Mouse (Mus musculus) testis, postnatal 10 days (tissue): ENCODE data around the gene Osgep.
A peak's percentile ranks its signal among the peaks of the same experiment; 100 is the strongest.
"Not testable (repeated sequence)": the region's sequence is repeated elsewhere in the genome, so short reads cannot be mapped to it uniquely, and the experiment has no call there.

Experiments used
- DNase-seq: peaks from one replicate; pipeline ENCODE4 v3.0.0; 2021; ENCODE audit warnings: low spot score

Gene Osgep

DNA sequence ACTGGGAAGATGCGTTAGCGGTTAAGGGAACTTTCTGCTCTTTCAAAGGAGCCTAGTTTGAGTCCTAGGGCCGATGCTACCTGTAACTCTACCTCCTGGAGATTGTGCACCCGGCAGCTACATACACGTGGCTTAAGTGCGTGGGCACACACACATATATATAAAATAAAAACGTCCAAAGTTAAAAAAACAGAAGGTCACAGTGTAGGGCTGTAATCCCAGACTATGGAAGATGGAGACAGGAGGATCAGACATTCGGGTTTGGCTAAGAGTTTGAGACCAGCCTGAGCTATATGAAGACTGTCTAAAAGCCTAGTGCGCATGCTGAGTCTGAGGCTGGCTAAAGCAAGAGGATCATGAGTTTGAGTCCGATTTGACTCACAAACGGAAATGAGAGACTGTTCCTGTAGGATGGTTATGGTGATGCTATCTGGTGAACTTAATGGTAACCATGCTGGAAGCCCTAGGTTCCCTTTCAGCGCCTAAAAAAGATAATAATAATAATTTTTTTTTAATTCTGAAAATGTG is 6.9 kb upstream of the Osgep start:
- DNase-seq: no peak

DNA sequence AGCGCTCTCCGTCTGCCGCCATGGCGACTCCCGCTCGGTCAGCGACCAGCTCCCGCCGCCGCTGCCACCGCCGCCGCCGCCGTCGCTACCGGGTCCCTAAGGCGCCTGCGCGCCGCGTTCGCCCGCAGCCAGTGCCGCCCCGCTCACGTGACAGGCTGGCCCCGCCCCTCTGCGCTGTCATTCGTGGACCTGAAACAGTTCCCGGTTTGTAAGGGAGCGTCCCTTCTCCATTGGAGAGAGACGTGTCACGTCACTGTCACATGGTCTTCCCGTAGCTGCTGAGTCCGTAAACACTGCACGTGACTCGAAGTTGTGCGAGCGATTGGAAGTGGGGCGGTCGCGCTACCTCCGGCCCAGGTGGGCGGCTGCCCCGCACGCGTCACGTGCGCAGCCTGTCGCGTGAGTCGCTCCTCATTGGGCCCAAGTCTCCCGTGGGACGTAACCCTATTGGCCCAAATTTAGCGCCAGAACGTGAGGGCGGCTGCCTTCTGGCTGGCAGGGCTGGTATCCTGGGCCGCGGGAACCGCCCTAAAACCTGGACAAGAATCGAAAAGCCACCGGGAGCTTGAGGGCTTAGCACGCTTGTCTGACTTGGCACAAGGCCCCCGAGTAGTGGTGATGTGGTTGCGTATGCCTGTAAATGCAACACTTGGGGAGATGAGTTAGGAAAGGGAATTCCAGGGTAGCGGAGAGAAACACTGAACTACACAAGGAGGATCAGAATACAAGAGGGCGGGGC is 6.2 kb upstream of the Osgep start, which contains the start of the genes Pip4p1 and Pnp:
Gene Pip4p1 (minus strand): TSS at position 103 of the 739 bp plus-strand sequence.
Gene Pnp (plus strand): TSS at position 329 of the 739 bp plus-strand sequence.
- DNase-seq: peak; percentile 100

DNA sequence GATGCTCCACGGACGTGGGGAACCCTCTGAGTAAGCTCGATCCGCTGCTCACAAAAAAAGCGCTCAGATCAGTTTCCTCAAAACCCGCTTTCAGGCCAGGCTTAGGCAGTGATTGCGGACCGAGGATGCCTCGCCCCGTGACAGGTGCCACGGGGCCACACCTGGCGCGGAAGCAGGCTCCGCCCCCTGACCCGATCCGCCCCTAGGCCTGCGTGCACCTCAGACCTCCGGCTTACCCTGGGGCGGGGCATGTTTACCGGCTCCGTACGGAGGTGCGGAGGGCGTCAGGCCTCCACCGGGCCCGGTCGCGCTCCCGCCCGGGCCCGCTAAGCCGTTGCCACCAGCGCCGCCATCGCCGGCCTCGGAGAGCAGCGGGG is 5.7 kb upstream of the Osgep start:
- peak; percentile 81 for DNase-seq

DNA sequence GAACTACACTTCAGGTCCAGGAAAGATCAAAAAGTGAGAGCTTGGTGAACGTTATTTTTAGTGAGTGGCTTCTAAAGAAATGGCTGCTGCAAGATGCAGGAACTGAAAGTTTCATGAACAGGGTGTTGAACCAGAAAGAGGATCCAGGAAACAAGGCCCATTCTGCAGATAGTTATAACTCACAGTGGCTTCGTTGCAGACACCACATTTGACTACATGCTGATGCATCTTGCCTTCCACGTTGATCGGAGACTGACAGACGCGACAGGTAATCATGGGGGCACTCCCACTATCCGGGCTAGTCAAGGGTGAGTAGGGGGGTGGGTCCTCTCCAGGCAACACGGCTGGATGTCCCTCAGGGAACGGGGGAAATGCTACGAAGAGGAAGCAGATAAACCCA is 5.3 kb upstream of the Osgep start:
- DNase-seq: no peak

DNA sequence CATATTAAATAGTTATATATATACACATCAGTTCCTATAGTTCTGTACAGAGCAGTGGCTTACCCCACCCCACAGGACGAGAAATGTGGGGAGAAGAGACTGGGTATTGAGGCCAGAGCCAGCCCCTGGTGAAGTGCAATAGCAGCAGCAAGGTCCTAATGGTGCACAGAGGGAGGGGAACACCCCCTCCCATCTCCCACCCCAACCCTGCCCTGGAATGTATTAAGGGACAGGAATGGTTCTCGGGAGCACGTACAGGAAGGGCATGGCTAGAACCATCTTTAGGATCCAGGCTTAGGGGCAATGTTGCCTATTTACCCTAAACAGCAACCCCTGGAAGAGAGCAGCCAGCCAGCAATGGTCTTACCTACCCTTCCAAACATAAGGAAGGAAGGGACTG is 2.7 kb upstream of the Osgep start:
- DNase-seq: no peak

DNA sequence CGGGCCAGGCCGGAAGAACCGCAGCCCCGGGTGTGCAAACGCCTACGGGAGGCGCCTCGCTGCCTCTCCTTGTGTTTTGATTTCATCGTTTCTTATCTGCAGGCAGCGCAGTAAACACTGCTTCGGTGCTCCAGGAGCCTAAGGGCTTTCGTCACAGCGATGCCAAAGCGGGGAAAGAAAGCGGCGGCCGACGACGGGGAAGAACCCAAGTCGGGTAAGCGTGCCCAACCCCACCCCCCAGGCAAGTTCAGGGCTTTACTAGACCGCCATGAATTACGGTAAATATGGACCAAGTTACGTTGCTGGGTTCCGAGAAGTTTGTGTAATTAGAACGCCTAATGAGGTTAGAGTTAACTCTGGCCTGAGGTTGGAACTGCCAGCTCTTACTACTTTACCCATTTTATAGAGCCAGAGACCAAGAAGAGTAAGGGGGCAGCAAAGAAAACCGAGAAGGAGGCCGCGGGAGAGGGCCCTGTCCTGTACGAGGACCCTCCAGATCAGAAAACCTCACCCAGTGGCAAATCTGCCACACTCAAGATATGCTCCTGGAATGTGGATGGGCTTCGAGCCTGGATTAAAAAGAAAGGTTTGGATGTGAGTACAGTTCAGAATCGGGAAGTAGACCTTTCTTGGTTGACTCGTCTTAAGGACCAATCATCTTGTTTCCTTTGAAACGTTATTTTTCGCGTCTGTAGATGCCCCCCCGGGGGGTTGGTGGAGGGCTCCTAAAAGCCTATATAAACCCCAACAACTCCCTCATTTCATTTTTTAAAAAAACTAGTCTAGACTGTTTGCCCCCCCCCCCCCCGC is 623 bp upstream of the Osgep start:
- DNase-seq: no peak

DNA sequence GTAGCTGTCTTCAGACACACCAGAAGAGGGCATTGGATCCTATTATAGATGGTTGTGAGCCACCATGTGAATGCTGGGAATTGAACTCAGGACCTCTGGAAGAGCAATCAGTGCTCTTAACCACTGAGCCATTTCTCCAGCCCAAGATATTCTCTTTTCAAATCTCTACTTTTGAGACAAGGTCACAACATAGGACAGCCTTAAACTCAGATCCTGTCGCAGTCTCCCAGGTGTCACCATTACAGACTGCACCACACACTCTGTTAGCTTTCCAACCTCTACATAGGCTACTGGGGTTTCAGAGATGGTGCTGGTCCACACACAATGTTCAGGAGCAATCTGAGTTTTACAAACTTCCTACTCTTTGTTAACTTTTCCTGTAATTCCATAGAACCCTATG is 1.3 kb downstream of the Osgep start:
- DNase-seq: not testable (repeated sequence)

DNA sequence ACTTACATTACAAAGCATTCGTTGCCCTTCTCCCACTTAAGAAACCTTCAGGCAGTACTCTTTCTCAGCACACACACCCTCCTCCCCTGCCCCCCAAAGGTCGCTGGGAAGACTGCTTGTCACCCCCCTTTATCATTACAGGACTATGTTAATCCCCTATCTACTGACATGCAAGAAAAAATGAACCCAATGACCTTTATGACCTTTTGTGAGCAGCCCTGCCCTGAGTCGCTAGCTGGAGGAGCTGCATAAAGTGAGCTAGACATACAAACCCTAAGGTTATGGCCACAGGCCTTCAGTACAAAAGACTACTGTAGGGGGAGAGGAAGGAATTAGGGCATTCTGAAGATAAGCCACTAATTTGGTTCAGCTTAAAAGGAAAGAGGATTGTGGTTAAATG is 13.3 kb downstream of the Osgep start:
- DNase-seq: no peak

DNA sequence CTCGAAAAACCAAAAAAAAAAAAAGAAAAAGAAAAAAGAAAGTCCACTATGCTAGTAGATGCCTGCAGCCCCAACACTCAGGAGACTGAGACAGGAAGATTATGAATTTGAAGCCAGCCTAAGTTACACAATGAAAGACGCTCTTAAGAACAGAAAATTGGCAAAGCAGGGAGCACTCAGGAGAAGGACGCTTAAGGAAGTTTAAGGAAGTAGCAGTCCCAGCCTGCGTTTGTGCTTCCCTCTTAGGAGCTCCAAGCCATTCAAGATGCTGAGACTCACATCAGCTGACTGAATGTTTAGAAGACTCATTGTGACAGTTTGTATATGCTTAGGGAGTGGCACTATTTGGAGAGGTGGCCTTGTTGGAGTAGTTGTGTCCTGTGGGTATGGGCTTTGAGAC is 16.6 kb downstream of the Osgep start:
- DNase-seq: no peak

DNA sequence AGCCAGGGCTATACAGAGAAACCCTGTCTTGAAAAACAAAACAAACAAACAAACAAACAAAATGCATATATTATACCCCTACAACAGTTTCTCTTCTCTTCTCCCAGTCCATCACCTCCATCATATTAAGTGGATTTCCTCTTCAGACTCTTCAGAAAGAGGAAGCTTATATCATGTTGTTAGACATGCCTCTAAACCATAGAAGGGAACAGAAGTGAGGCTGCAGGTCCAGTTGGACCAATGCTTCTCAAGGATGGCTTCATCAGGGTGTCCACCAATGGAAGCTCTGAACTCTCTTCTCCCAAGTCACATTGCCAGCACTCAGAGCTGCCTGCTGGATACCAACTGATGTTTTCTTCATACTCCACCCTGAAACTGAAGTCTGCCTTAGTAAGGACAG is 19.4 kb downstream of the Osgep start:
- DNase-seq: not testable (repeated sequence)

DNA sequence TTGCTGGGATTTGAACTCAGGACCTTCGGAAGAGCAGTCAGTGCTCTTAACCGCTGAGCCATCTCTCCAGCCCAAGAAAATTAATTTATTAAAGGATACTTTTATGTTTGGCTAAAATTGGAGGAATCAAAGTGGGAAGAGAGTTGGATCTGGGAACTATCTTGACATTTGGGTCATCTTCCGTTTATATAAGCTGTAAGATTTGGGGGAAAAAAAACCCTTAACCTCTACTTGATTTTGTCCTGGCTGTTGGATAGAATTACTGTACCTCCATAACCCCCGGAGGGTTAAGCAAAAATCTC is 19.9 kb downstream of the Osgep start:
- no peak for DNase-seq

DNA sequence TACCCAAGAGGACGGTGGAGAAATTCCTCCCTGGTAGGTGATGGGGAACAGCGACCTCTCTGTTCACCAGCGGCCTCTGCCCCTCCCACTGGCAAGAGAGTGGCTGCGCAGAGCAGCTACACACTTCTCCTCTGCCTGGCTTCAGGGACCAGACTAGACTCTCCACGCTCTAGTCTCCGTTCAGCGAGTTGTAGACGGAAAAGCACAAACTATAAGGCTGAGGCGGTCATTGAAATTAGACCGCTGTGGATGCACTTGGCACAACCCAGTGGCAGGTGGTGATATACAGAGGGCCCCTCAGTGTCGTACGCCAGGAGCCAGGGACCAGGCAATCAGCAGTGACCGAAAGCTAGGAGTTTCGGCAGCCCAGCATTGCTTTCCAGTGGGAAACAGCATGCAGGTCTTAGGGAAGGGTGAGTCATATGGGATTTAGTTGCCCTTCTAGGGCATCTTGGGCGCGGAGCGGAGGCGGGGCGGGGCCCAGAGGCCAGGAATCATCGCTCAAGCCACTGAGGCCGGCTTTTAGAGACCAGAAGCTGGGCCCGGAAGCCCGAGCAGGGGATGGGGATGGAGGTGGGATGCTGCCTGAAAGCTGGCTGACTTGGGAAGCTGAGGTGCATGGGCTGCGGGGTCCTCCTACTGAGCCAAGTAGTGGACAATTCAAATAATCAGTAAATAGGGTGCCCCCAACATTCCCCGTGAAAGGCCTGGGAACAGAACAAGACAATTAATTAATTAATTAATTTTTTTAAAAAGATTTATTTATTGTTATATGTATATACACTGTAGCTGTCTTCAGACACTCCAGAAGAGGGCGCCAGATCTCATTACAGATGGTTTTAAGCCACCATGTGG is 20.5 kb downstream of the Osgep start:
- no peak for DNase-seq

DNA sequence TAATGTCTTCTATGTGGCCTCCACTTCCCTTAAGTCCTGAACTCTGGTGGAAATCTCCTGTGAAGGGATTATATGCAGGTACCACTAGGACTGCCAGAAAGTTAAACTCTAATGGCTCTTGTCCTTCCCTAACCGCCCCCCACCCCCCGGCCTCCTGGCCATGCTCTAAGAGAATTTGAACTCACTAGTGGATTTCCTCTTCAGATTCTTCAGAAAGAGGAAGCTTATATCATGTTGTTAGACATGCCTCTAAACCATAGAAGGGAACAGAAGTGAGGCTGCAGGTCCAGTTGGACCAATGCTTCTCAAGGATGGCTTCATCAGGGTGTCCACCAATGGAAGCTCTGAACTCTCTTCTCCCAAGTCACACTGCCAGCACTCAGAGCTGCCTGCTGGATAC is 26.7 kb downstream of the Osgep start:
- DNase-seq: not testable (repeated sequence)

DNA sequence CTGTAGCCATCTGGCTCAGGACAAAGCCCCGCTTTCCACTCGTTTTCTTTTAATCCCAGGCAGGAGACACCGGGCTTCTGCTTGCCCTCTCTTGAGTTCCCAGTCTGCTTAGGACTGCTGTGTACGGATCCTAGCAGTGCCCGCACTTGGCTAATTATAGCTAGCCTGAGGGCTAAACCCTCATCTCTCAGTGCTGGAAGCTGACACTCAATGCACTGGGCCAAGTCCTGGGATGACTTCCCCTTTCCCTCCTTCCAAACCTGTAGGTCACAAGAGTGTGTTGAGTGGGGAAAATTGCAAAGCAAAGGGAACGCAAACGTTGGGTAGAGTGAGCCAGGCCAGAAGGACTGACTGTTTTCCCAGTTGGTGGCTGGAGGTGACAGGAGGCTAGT is 27.3 kb downstream of the Osgep start, which contains the start of gene Klhl33:
Gene Klhl33 (minus strand): TSS at position 134 of the 392 bp plus-strand sequence.
- DNase-seq: no peak

DNA sequence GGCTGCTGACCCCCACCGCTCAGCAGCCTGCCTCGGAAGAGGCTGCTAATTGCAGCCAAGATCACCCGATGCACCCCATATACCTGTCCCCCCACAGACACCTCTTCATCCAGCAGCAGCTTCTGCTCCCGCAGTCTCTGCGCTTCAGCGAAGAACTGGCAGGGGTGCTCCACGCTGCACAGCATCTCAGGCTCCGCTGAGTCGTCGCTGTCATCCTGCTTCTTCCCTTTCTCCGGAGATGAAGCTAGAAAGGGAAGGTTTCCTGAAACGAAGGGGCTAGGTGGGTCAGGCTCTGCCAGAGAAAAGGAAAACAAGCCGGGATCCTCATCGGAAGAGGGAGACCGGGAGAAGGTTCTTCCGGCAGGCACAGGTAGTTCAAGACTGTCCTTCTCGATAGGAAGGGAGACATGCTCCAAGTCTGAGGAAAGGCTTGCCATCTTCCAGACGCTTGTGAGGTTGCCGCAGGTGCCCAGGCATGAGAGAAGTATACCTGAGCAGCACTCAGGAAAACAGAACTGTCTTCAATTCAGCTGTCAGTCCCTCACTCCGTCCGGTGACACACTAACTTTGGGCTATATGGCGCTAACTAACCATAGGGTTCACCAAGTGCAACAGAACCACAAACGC is 27.8 kb downstream of the Osgep start:
- no peak for DNase-seq

DNA sequence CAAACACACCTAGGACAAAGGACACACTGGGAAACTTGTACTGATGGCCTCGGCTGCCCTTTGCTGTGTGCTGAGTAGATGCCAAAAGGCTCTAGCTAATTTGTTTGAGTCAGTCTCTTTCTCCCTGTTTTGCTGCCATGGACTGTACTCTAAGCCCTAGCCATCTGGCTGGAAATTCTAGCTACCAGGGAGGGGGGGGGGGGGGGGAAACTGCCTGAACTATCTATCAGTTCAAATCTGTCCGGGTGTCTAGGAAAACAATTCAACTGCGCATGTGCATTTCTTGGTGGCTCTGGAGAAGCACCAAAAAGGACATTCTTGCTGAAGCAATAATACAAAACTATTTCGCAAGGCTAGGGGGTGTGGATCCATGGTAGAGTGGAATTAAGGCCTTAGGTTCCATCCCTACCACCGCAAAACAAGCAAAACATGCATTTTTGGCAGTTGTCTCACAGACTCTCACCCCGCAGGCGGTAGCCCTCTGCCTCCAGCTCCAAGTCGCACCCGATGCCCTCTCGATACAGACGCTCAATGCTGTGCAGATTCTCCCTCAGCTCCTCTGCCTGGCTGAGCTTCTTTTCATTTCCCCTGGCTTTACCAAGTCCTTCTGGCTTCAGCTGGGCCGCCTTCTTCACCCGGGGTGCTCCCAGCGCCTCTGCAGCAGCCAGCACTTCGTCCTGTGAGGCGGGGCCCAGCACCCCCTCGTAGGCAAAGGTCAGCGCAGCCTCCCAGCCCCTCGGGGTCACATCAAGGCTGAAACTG is 28.5 kb downstream of the Osgep start:
- DNase-seq: peak; percentile 46

DNA sequence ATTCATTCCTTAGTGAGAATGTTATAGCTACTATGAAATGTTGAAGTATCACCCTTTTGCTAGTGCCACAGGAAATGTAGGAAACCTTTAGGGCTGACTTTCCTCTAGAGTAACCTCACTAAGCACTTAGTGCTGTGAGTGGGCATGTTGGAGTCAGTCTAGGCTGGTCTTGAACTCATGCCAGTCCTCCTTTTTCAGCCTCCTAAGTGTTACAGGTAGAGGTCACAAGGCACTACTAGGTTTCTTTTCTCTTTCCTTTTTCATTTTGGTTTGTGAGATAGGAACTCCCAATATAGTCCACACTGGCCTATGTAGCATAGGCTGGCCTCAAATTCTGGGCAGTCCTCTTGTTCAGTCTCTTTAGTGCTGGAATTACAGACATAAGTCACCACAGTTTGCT is 29.3 kb downstream of the Osgep start:
- DNase-seq: no peak

DNA sequence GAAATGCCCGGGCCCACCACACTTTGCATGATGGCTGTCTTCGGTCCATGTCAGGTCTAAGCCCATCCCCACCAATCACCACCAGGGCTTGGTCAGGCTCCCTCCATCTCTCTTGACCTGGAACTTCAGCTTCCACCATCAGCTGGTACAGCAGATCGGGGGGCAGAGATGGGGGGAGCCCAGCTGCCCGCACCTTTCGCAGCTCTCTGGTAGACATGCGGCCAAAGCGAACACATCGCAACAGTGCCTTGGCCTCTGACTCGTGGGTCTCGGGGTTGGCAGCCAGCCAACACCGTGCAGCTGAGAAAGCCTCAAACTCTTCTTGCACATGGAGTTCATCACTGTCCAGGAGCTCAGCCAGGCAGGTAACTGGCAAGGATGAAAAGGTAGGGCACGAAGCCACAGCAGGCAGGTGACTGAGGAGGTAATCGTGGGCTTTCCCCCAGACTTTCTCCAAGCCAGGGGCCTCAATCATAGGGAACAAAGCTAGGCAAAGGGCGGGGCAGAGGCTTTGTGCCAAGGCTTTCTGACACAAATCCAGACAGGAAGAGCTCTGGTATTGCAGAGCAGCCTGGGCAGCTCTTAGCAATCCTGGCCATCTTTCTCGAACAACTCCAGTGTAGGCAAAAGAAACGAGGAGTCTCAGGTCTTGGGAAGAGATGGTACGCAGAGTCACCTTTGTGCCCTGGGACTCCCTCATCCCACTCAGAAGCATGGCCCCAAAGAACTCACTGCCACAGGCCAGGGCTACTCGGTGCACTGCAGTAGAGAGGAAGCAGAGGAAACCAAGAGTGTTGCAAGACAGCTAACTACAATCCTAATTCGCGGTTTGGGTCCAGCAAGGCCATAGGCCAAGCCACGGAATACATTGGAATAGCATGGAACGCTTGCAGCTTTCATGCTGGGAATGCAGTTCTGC is 31.9 kb downstream of the Osgep start:
- no peak for DNase-seq

DNA sequence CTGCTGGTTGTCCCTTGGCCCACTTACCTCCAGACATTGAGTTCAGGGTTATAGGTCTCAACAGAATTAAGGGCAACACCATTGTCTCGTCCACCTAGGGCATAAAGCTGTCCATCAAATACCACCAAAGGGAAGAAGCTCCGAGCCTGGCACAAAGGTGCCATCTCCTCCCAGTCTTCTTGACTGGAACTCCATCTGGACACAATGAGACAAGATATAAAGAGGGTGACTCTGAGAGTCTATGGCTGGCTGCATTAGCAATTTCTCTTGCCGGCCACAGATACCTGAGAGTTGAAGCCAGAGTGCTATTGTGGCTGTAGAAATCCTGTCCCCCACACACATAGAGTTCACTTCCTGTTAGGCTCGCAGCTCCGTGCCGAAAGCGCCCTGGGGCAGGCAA is 32.6 kb downstream of the Osgep start:
- no peak for DNase-seq

DNA sequence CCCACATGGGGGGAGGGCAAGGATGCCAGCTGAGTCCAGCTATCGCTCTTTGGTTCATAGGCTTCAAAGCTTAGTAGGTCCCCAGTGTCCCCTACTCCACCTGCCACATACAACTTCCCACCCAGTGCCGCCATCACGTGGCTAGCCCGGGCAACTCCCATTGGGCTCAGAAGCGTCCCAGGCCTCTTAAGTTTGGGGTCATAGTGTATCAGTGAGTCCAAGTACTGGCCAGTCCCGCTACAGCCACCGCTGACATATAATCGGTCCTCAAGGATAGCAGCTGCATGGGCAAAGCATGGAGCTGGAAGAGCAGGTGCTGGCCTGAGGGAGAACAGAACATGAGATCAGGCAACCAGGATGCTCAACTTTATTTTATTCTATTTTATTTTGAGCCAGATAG is 33.1 kb downstream of the Osgep start:
- no peak for DNase-seq
